Mouse (Mus musculus) CD4-positive, CD25-positive, alpha-beta regulatory T cell, adult 4 months (primary cell): ENCODE results near the gene Rhot2. TPM values are rescaled to one million over a fixed set of nuclear protein-coding genes. Genes with fewer than 3 reads are reported as not detected.

Source experiments
- ATAC-seq: one replicate; pipeline ENCODE4 v1.8.0; 2017
- polyA plus RNA-seq, 2 experiments: library from polyadenylated mRNA; unstranded; fragments of 100-300 nt; shearing (Covaris generic); gene quantifications; one replicate each; pipeline ENCODE4 v1.2.1; 2017

Gene Rhot2
- polyA plus RNA-seq: 10 to 100 TPM; 19.1 to 47.0 TPM

- ATAC-seq: peak; percentile 99
These were observed at the start of gene Rhot2 for GRCm38 (mm10) chr17:25844396-25844901. TSS of gene Rhot2 (minus strand) at chr17:25844851.

GRCm38 (mm10) chr17:25893975-25894617 is 49.4 kb upstream of the Rhot2 start:
- ATAC-seq: peak; percentile 85

GRCm38 (mm10) chr17:25888837-25889236 is 44.2 kb upstream of the Rhot2 start:
- no peak for ATAC-seq

GRCm38 (mm10) chr17:25887467-25887866 is 42.8 kb upstream of the Rhot2 start:
- ATAC-seq: no peak

- ATAC-seq: no peak
These were observed 42.2 kb upstream of the Rhot2 start for GRCm38 (mm10) chr17:25886806-25887205.

- peak; percentile 26 for ATAC-seq
These were observed 41.0 kb upstream of the Rhot2 start for GRCm38 (mm10) chr17:25885636-25886035.

- ATAC-seq: no peak
These were observed 39.2 kb upstream of the Rhot2 start for GRCm38 (mm10) chr17:25883824-25884223.

GRCm38 (mm10) chr17:25883268-25883667 is 38.6 kb upstream of the Rhot2 start:
- no peak for ATAC-seq

- ATAC-seq: no peak
These were observed 37.7 kb upstream of the Rhot2 start for GRCm38 (mm10) chr17:25882306-25882705.

GRCm38 (mm10) chr17:25881691-25882090 is 37.0 kb upstream of the Rhot2 start:
- ATAC-seq: no peak

- ATAC-seq: no peak
These were observed 36.4 kb upstream of the Rhot2 start for GRCm38 (mm10) chr17:25880913-25881641.

- ATAC-seq: no peak
These were observed 35.7 kb upstream of the Rhot2 start, which contains the start of gene Wfikkn1 for GRCm38 (mm10) chr17:25880196-25880910. TSS of gene Wfikkn1 (minus strand) at chr17:25880858.

- ATAC-seq: no peak
These were observed 35.1 kb upstream of the Rhot2 start for GRCm38 (mm10) chr17:25879750-25880149.

- no peak for ATAC-seq
These were observed 34.6 kb upstream of the Rhot2 start for GRCm38 (mm10) chr17:25879261-25879660.

- ATAC-seq: no peak
These were observed 34.0 kb upstream of the Rhot2 start for GRCm38 (mm10) chr17:25878611-25879180.

- ATAC-seq: no peak
These were observed 33.3 kb upstream of the Rhot2 start for GRCm38 (mm10) chr17:25877741-25878610.

- no peak for ATAC-seq
These were observed 32.4 kb upstream of the Rhot2 start for GRCm38 (mm10) chr17:25877025-25877424.

GRCm38 (mm10) chr17:25876347-25876915 is 31.8 kb upstream of the Rhot2 start:
- ATAC-seq: no peak

- ATAC-seq: peak; percentile 84
These were observed 30.8 kb upstream of the Rhot2 start for GRCm38 (mm10) chr17:25875171-25876136.

- ATAC-seq: peak; percentile 79
These were observed 30.1 kb upstream of the Rhot2 start, which contains the start of gene Mettl26 for GRCm38 (mm10) chr17:25874721-25875170. TSS of gene Mettl26 (plus strand) at chr17:25875074.
